Mouse (Mus musculus): ENCODE measurements around the gene Srsx.
"Not testable (repeated sequence)": the region's sequence is repeated elsewhere in the genome, so short reads cannot be mapped to it uniquely, and the experiment has no call there.

The Srsx gene

GRCm38 (mm10) chrX:123222381-123222780 lies at the start of gene Srsx:
TSS of gene Srsx (minus strand) at chrX:123222481.
- DNase-seq = not testable (repeated sequence)

- not testable (repeated sequence) for DNase-seq
Measured at GRCm38 (mm10) chrX:123246807-123247206, 24.5 kb upstream of the Srsx start, which contains the start of gene Gm17577. TSS of gene Gm17577 (minus strand) at chrX:123246907.
